Mouse (Mus musculus): ENCODE results near the gene Chrm4. TPM values are rescaled to one million over a fixed set of nuclear protein-coding genes. Genes with fewer than 3 reads are reported as not detected.
A peak's percentile ranks its signal among the peaks of the same experiment; 100 is the strongest.

Gene Chrm4
- polyA plus RNA-seq, 1 experiment from 2014 or later, result 0.56 TPM

DNA sequence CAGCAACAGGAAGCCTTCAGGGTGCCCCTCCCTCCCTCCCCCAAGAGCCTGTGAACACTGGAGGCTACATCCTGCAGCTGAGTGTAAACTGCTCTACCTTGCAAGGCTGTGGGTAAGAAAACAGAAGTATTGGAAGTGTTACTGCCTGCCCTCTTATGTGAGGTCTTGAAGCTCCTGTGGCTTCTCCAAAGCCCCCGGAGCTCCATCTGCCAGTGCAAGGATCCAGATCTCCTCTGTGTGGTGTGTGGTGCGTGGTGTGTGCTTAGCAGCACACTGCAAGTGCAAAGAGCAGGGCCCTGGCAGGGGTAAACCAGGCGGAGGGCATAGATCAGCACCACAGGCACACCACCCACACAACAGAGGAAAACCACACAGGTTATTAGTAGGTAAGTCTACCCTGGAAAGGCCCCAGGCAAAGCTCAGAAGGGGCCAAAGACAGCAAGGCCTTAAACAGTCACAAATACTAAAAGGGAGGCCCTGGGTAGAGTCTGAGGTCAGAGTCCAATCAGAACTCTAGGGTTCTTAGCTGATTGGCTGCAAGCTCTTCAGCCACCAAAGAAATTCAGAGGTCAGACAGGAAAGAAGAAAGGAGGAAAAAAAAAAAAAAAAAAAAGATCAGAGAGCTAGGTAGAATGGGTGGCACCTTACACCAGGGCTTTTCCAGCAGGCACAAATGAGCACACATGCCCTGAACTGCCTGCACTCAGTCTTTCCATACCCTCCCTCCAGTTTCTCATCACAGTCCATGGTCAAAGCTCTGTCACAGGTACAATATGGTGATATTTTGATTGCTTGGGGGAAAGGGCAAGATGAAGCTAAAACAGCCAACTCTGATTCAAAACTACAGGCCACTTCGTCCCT lies 35.1 kb downstream of the Chrm4 start:
- 59% methylated on average over 4 of the region's 4 CpGs for WGBS
- no peak for ATAC-seq (ENCODE audit: low FRiP score, low read depth)
- Histone ChIP-seq H3K4me1 (peaks cover 28% of the 10 kb centered on the region), H3K4me2 (replicated peaks) (peak overlapping the region; percentile 92), H3K27ac (replicated peaks) (no peak overlapping the region), H3K9me3 (no peaks in the 10 kb centered on the region), H3K27me3 (peaks cover 24% of the 10 kb centered on the region), H3K36me3 (no peaks in the 10 kb centered on the region), H3K4me3 (peak overlapping the region; percentile 87), H3K9ac (replicated peaks) (0 out of 2 replicates have a peak overlapping the region, but pooled peaks have one; percentile 86)

DNA sequence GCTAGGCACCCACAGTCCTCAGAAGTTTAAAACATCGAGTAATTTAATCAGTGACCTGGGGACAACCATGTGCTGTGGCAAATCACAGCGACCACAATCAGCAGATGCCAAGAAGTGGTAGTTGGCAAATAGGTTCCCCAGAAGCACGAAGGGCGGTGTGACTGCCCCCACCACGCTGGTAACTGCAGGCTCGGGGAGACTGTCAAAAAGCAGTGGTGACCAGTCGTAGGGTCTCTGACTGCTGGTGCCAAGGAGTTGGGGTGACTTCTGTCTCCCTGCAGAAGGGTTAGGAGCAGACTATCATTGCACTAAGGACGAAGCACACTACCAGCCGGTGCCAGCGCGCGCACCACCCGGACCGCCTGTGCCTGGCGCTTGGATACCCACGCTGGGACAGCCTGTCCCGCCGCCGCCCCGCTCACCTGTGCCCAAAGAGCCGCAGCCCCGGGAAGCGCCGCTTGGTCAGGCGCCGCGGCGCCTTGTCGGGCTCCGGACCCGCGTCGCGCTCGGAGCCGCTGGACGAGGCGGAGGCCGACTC lies 35.9 kb downstream of the Chrm4 start:
- WGBS, result 1% methylated on average over 36 of the region's 39 CpGs
- H3K4me3 ChIP-seq, result peak overlapping the region; percentile 87

DNA sequence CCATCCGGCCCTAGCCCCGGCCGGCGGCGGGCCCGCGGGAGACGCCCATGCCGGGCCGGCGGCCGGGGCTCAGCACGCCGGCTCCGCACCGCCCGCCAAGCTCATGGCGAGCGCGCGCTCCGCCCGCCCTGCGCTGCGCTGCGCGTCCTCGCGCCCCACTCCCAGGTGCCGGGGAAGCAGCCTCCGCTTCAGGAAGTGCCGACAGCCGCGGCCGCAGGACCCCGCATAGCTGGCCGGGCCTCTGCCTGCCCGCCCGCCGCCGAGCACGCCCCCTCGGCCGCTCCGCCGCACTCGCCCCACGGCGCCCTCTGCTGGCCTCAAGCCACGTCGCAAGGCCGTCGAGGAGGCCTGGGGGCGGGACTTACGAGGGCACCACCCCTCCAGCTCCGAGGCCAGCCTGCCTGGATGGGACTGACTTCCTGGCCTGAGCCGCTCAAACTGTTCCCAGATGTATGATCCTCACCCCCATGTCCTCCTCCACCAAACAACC lies 36.4 kb downstream of the Chrm4 start:
- WGBS, result under 1% methylated on average over 45 of the region's 57 CpGs
- Histone ChIP-seq H3K9me3 (no peaks in the 10 kb centered on the region), H3K4me3 (peak overlapping the region; percentile 87), H3K36me3 (no peaks in the 10 kb centered on the region), H3K9ac (replicated peaks) (peak overlapping the region; percentile 86), H3K27ac (replicated peaks) (peak overlapping the region; percentile 77), H3K4me2 (replicated peaks) (peak overlapping the region; percentile 92), H3K4me1 (peaks cover 23% of the 10 kb centered on the region), H3K27me3 (peaks cover 26% of the 10 kb centered on the region)
- peak; percentile 93 for ATAC-seq (ENCODE audit: low FRiP score, low read depth)

More for the DNA sequence above, 35.9 kb downstream of the Chrm4 start:
- Histone ChIP-seq H3K4me1 (peaks cover 23% of the 10 kb centered on the region), H3K4me2 (replicated peaks) (peak overlapping the region; percentile 92), H3K27ac (replicated peaks) (peak overlapping the region; percentile 77), H3K27me3 (peaks cover 26% of the 10 kb centered on the region), H3K9ac (replicated peaks) (peak overlapping the region; percentile 86), H3K9me3 (no peaks in the 10 kb centered on the region), H3K36me3 (no peaks in the 10 kb centered on the region)
- no peak; the same call in 1 of the 2 replicates for ATAC-seq (ENCODE audit: low FRiP score, low read depth)

DNA sequence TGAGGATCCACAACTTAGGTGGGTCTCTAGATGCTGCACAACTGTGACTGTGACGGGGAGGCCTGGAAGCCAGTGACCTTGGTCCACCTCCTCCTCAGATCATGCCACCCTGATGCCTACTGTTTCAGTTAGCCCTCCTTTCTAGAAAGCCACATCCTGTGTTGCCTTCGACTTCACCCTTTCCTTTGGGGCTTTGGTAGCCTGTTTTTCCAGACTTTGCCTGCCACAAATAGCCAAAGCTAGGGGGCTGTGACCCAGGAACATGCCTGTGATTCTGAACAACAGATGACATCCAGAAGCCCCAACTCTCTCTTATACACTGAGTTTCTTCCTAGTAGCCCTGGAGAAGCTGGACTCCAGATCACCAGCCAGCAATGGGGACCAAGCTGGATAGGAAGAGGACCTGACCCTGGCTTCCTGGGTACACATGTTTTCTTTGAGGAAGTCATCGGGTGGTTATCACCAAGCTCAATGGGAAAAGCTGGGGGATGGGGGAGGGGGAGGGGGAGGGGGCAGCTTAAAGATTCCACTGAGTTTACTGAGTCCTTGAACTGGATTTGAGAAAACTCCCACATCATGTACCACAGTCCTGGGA lies 37.7 kb downstream of the Chrm4 start:
- H3K4me3 ChIP-seq, result no peak overlapping the region
- H3K4me2 ChIP-seq (replicated peaks), result peak overlapping the region; percentile 21; the same call in 1 of the 2 replicates
- ATAC-seq (ENCODE audit: low FRiP score, low read depth), result no peak
- peaks cover 17% of the 10 kb centered on the region for H3K4me1 ChIP-seq
- 75% methylated on average over 3 of the region's 3 CpGs for WGBS
- H3K27me3 ChIP-seq, result peaks cover 28% of the 10 kb centered on the region
- no peak overlapping the region for H3K9ac ChIP-seq (replicated peaks)
- no peaks in the 10 kb centered on the region for H3K9me3 ChIP-seq
- H3K36me3 ChIP-seq, result no peaks in the 10 kb centered on the region
- H3K27ac ChIP-seq (replicated peaks), result no peak overlapping the region

DNA sequence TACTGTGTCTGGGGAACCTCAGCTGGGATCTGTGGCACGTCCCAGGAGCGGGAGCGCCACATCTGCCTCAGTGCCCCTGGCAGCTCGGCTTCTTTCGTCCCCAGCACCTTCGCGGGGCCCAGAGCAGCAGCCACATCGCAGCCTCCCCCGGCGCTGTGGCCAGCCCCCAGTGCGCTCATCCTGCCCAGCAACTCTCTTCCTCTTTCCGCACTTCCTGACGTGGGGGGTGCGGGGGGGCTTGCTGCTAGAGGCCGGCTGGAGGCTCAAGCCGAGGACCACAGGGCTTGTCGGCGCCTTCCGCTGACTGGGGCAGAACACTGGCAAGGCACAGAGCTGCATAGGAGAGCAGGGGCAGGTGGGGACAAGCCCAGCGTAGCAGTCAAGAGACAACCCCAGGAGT lies 38.4 kb downstream of the Chrm4 start:
- Histone ChIP-seq H3K4me1 (peaks cover 17% of the 10 kb centered on the region), H3K27ac (replicated peaks) (no peak overlapping the region), H3K4me2 (replicated peaks) (peak overlapping the region; percentile 21), H3K4me3 (no peak overlapping the region), H3K9ac (replicated peaks) (peak overlapping the region; percentile 44; the same call in 1 of the 2 replicates), H3K9me3 (no peaks in the 10 kb centered on the region), H3K36me3 (no peaks in the 10 kb centered on the region), H3K27me3 (peaks cover 35% of the 10 kb centered on the region)
- WGBS, result 15% methylated on average over 20 of the region's 20 CpGs
- no peak for ATAC-seq (ENCODE audit: low FRiP score, low read depth)

DNA sequence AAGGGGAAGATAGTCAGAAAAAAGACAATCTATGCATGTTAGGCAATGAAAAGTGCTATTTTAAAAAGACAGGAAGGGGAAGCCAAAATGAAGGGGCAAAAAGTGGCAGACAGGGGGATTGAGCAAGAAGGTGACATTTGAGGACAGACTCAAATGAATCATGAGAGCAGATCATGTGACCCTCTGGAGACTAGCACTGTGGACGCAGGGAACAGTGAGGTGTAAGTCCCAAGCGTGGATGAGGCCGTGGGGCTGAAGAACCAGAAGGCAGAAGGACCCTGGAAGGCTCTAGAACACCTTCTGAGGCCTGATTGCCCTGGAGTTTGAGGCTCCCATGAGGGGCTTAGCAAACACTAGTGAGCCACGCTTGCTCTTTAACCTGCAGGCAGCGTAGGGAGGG lies 39.3 kb downstream of the Chrm4 start:
- Histone ChIP-seq H3K27me3 (peaks cover 45% of the 10 kb centered on the region), H3K9me3 (no peaks in the 10 kb centered on the region), H3K4me1 (peaks cover 21% of the 10 kb centered on the region), H3K4me2 (replicated peaks) (no peak overlapping the region), H3K9ac (replicated peaks) (no peak overlapping the region), H3K4me3 (no peak overlapping the region), H3K36me3 (no peaks in the 10 kb centered on the region), H3K27ac (replicated peaks) (no peak overlapping the region)
- WGBS, result 88% methylated on average over 5 of the region's 5 CpGs
- ATAC-seq (ENCODE audit: low FRiP score, low read depth), result no peak

DNA sequence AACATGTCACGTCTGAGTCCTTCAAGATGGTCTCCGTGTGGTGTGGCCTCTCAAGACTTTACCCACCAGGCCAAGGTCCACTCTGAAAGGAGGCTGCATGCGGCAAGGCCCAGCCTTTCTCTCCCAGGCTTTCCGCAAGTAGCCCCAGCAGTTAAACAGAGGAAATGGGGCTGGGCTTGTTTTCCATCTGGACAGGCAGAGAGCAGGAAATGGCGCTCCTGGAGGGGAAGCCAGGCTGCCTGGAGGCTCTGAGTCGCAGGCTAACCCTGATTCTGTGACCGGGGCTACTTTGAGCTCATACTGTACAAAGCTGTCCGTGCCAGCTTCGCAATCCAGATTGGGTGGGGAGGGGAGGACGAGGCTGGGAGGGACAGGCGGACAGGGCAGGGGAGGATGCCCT lies 40.9 kb downstream of the Chrm4 start:
- WGBS, result 72% methylated on average over 11 of the region's 11 CpGs
- H3K9me3 ChIP-seq, result no peaks in the 10 kb centered on the region
- no peak overlapping the region for H3K9ac ChIP-seq (replicated peaks)
- H3K36me3 ChIP-seq, result no peaks in the 10 kb centered on the region
- no peak overlapping the region for H3K4me3 ChIP-seq
- H3K4me1 ChIP-seq, result peaks cover 19% of the 10 kb centered on the region
- peaks cover 57% of the 10 kb centered on the region for H3K27me3 ChIP-seq
- H3K4me2 ChIP-seq (replicated peaks), result no peak overlapping the region
- ATAC-seq (ENCODE audit: low FRiP score, low read depth), result no peak
- H3K27ac ChIP-seq (replicated peaks), result peak overlapping the region; percentile 35; the same call in 1 of the 2 replicates

DNA sequence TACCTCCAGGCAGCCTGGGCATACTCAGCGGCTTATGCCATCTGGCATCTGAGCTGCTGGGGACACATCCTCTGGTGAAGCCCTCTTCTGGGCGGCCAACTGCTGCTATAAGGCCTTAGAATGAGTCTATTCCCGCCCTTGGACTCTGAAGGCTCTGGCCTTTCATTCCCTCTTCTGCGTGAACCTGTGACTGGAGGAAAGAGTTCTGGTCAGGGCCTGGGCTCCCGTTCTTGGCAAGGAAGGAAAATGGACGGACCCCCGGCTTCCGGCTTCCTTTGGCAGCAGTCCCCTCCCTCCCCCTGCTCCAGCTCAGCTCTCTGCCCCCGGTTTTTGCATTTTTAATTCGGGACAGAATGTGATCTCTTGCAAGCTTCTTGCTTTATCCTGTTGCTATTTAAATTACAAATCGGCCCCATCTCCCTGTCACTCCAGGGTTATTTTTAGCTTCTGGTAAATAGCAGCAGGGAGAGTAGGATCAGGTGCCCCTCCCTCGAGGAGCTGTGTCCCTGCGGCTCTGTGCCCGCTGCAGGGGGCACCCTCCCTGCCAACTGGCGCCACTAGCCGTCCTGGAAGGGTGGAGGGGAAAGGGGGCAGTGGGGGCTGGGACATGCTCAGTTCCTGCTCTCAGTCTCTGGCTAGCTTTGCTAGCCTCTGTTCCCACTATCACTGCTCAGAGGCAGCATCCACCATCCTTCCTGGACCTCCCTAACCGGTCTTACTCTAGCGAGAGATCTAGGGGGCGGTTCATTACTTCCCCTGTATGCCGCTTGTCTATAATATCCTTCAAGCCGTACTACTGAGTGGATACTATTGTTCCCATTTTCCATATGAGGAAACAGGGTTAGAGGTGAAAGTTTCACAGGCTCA lies 44.4 kb downstream of the Chrm4 start:
- Histone ChIP-seq H3K4me3 (no peak overlapping the region), H3K27me3 (peaks cover 72% of the 10 kb centered on the region), H3K36me3 (no peaks in the 10 kb centered on the region), H3K9ac (replicated peaks) (peak overlapping the region; percentile 20; the same call in 1 of the 2 replicates), H3K4me1 (peaks cover 36% of the 10 kb centered on the region), H3K9me3 (no peaks in the 10 kb centered on the region), H3K4me2 (replicated peaks) (peak overlapping the region; percentile 31), H3K27ac (replicated peaks) (0 out of 2 replicates have a peak overlapping the region, but pooled peaks have one; percentile 22)
- 18% methylated on average over 21 of the region's 21 CpGs for WGBS
- 0 out of 2 replicates have a peak, but pooled peaks have one; percentile 14 for ATAC-seq (ENCODE audit: low FRiP score, low read depth)

DNA sequence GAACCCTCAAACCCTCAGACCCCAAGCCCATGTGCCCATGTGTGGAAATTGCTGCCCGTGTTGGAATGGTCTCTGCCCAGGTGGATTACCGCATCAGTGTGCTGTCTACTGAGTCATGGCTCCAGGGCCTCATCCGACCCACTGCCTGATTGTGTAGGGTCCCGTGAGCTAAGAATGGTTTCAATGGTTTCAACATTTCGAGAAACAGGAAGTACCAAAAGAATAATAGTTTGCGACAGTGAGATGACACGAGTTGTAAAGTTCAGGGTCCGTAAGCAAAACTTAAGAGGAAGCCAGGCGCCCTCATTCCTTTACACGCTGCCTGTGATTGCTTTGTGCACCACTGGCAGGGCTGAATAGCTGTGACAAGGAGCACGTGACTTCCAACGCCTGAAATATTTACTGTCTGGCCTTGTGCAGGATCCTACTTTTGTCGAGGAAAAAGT lies 45.1 kb downstream of the Chrm4 start:
- 50% methylated on average over 13 of the region's 13 CpGs for whole genome bisulfite sequencing
- Histone ChIP-seq H3K4me2 (replicated peaks) (no peak overlapping the region), H3K27ac (replicated peaks) (no peak overlapping the region), H3K4me1 (peaks cover 36% of the 10 kb centered on the region), H3K36me3 (no peaks in the 10 kb centered on the region), H3K9ac (replicated peaks) (no peak overlapping the region), H3K27me3 (peaks cover 73% of the 10 kb centered on the region), H3K9me3 (no peaks in the 10 kb centered on the region), H3K4me3 (no peak overlapping the region)
- no peak for ATAC-seq (ENCODE audit: low FRiP score, low read depth)

DNA sequence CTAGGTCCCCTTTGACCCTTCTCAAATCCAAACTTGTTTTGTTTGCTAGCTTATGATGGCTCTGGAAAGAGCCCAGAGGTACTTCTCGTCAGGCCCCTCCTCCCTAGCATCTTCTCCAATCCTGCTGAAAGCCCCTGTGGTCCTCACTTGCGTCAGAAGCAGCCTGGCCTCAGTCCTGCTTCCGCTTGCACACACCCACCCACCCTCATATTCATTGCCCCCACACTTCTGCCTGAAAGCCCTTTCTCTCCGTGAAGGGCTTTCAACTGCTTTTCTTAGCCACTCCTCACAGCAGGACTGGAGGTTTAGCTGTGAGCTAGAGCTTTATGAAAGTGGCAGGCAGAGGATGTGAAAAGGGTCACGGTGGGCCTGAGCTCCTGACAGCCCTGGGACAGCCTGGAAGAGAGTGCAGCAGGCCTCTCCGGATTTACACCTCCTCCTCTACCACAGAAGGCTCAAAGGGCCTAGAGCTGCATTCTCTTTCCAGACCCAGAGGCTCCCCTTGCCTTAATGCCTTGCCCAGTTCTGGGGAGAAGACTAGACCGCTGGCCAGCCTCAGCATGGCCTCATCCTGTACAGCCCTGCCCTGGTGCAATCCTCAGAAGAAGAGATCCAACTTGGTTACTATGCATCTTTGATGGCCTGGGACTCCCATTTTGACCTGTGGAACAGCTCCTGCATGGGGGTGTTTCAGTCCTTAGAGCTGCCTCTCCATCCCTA lies 46.5 kb downstream of the Chrm4 start:
- no peak for ATAC-seq (ENCODE audit: low FRiP score, low read depth)
- Histone ChIP-seq H3K36me3 (no peaks in the 10 kb centered on the region), H3K4me1 (peaks cover 41% of the 10 kb centered on the region), H3K27me3 (peaks cover 86% of the 10 kb centered on the region), H3K9ac (replicated peaks) (no peak overlapping the region), H3K9me3 (no peaks in the 10 kb centered on the region), H3K27ac (replicated peaks) (no peak overlapping the region), H3K4me3 (no peak overlapping the region), H3K4me2 (replicated peaks) (no peak overlapping the region)
- WGBS, result 13% methylated on average over 7 of the region's 7 CpGs

All from midbrain, embryonic 12.5 days (tissue).